Mouse (Mus musculus): Measurements from ENCODE around the gene Ctcf.

DNA sequence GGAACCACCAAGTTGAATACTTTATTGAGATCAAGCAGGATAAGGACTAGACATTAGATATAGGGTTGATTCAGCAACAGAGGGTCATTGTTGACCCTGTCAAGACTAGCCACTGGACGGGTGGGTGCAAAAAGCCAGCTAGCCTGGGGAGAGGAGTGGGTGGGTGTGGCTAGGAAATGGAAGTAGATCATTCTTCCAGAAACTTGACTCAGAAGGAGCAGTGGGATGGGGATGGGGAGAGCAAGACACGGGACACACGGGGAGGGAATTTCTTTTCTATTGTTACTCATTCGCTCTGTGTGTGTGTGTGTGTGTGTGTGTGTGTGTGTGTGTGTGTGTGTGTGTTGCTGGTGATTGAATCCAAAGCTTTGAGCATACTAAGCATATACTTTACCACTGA, 26.6 kb upstream of the Ctcf start:
- no peak for TF ChIP-seq POLR2A (IDR thresholded peaks at IDR 0.05; ENCODE audit: low read depth, low read length)
- TF ChIP-seq CTCF (IDR thresholded peaks at IDR 0.05; ENCODE audit: extremely low read depth, insufficient read depth, insufficient read length, insufficient replicate concordance) = no peak
